Mouse (Mus musculus) splenic B cell, adult 2 months (primary cell): Measurements from ENCODE around the gene Trarg1.
"Not testable (repeated sequence)": the region's sequence is repeated elsewhere in the genome, so short reads cannot be mapped to it uniquely, and the experiment has no call there.

Experiments
- DNase-seq: peaks from one replicate; pipeline ENCODE4 v3.0.0-alpha.2; 2011; ENCODE audit warnings: low read depth, low spot score
- H3K27me3 ChIP-seq: 2 replicates; pipeline ENCODE4 v1.6.1; 2012; ENCODE audit warnings: mild to moderate bottlenecking, low read length, moderate library complexity, mixed read lengths; ENCODE audit not compliant: control insufficient read depth, poor library complexity, insufficient read depth, severe bottlenecking
- H3K36me3 ChIP-seq: 2 replicates; pipeline ENCODE4 v1.6.1; 2012; ENCODE audit warnings: mild to moderate bottlenecking, low read length, moderate library complexity, mixed read lengths; ENCODE audit not compliant: control insufficient read depth, poor library complexity, insufficient read depth, severe bottlenecking

Trarg1 gene

GRCm38 (mm10) chr11:76679508-76679907 is at the start of gene Trarg1:
Gene Trarg1 (plus strand): TSS chr11:76679808.
- H3K36me3 ChIP-seq, H3K27me3 ChIP-seq, DNase-seq: not testable (repeated sequence)

- DNase-seq, result no peak
- no peaks in the 10 kb centered on the region for H3K27me3 ChIP-seq
- no peaks in the 10 kb centered on the region for H3K36me3 ChIP-seq
Measured at GRCm38 (mm10) chr11:76630023-76630422, 49.6 kb upstream of the Trarg1 start.

- no peaks in the 10 kb centered on the region for H3K27me3 ChIP-seq
- H3K36me3 ChIP-seq, result no peaks in the 10 kb centered on the region
- no peak for DNase-seq
Measured at GRCm38 (mm10) chr11:76630487-76630886, 49.1 kb upstream of the Trarg1 start.

- Histone ChIP-seq H3K36me3 (no peaks in the 10 kb centered on the region), H3K27me3 (peaks cover 2% of the 10 kb centered on the region; the same call in 1 of the 2 replicates)
- DNase-seq, result no peak
Measured at GRCm38 (mm10) chr11:76639269-76639985, 40.2 kb upstream of the Trarg1 start.

GRCm38 (mm10) chr11:76640231-76640630 is 39.4 kb upstream of the Trarg1 start:
- DNase-seq, result no peak
- no peaks in the 10 kb centered on the region for H3K36me3 ChIP-seq
- peaks cover 2% of the 10 kb centered on the region; the same call in 1 of the 2 replicates for H3K27me3 ChIP-seq

GRCm38 (mm10) chr11:76644257-76644656 is 35.4 kb upstream of the Trarg1 start:
- no peak for DNase-seq

GRCm38 (mm10) chr11:76645036-76645435 is 34.6 kb upstream of the Trarg1 start:
- Histone ChIP-seq H3K36me3 (no peaks in the 10 kb centered on the region), H3K27me3 (peaks cover 2% of the 10 kb centered on the region; the same call in 1 of the 2 replicates)
- DNase-seq, result no peak

More at GRCm38 (mm10) chr11:76644257-76644656, 35.4 kb upstream of the Trarg1 start:
- H3K27me3 ChIP-seq, result peaks cover 2% of the 10 kb centered on the region; the same call in 1 of the 2 replicates
- no peaks in the 10 kb centered on the region for H3K36me3 ChIP-seq

GRCm38 (mm10) chr11:76645955-76646354 is 33.7 kb upstream of the Trarg1 start:
- Histone ChIP-seq H3K27me3 (no peaks in the 10 kb centered on the region), H3K36me3 (no peaks in the 10 kb centered on the region)
- DNase-seq, result peak; percentile 86

GRCm38 (mm10) chr11:76647062-76647461 is 32.5 kb upstream of the Trarg1 start:
- no peaks in the 10 kb centered on the region for H3K36me3 ChIP-seq
- H3K27me3 ChIP-seq, result no peaks in the 10 kb centered on the region
- DNase-seq, result no peak

GRCm38 (mm10) chr11:76647500-76647899 is 32.1 kb upstream of the Trarg1 start:
- H3K36me3 ChIP-seq, result no peaks in the 10 kb centered on the region
- DNase-seq, result peak; percentile 81
- H3K27me3 ChIP-seq, result no peaks in the 10 kb centered on the region

- Histone ChIP-seq H3K36me3 (no peaks in the 10 kb centered on the region), H3K27me3 (no peaks in the 10 kb centered on the region)
- DNase-seq, result no peak
Measured at GRCm38 (mm10) chr11:76650862-76651560, 28.6 kb upstream of the Trarg1 start.

- H3K36me3 ChIP-seq, result no peaks in the 10 kb centered on the region
- H3K27me3 ChIP-seq, result no peaks in the 10 kb centered on the region
Measured at GRCm38 (mm10) chr11:76652838-76653334, 26.7 kb upstream of the Trarg1 start.

GRCm38 (mm10) chr11:76655106-76655505 is 24.5 kb upstream of the Trarg1 start:
- no peaks in the 10 kb centered on the region for H3K27me3 ChIP-seq
- H3K36me3 ChIP-seq, result no peaks in the 10 kb centered on the region
- peak; percentile 26 for DNase-seq

More at GRCm38 (mm10) chr11:76652838-76653334, 26.7 kb upstream of the Trarg1 start:
- DNase-seq, result no peak

GRCm38 (mm10) chr11:76657450-76657970 is 22.1 kb upstream of the Trarg1 start:
- Histone ChIP-seq H3K27me3 (no peaks in the 10 kb centered on the region), H3K36me3 (no peaks in the 10 kb centered on the region)
- no peak for DNase-seq
